Mouse (Mus musculus) stomach, postnatal 0 days (tissue): Measurements from ENCODE around the gene Psme4. TPM values are rescaled to one million over a fixed set of nuclear protein-coding genes. Genes with fewer than 3 reads are reported as not detected.

ENCODE experiments used
- ATAC-seq: fragments of 200-750 bp; cut with Nextera tagmentation; 2 replicates; pipeline ENCODE4 v1.8.0; 2017; ENCODE audit not compliant: low FRiP score, low TSS enrichment
- DNase-seq: peaks from one replicate; pipeline ENCODE4 v3.0.0-alpha.2; 2016; ENCODE audit warnings: low spot score
- H3K27ac ChIP-seq: fragments of 300-500 bp; sonication (generic); replicated peaks from 2 replicates; pipeline ENCODE4 v1.5.1; 2014; ENCODE audit warnings: mild to moderate bottlenecking, control low read depth
- H3K27me3 ChIP-seq: fragments of 300-500 bp; sonication (generic); 2 replicates; pipeline ENCODE4 v1.6.1; 2014; ENCODE audit warnings: low read length; ENCODE audit not compliant: control insufficient read depth, insufficient read depth
- H3K36me3 ChIP-seq: fragments of 300-500 bp; sonication (generic); 2 replicates; pipeline ENCODE4 v1.6.1; 2014; ENCODE audit warnings: low read length, mixed read lengths; ENCODE audit not compliant: control insufficient read depth, insufficient read depth
- H3K4me1 ChIP-seq: fragments of 300-500 bp; sonication (generic); replicated peaks from 2 replicates; pipeline ENCODE4 v1.6.1; 2014; ENCODE audit warnings: antibody characterized with exemption; ENCODE audit not compliant: control insufficient read depth, insufficient read depth
- H3K4me2 ChIP-seq: fragments of 300-500 bp; sonication (generic); replicated peaks from 2 replicates; pipeline ENCODE4 v1.6.1; 2014; ENCODE audit warnings: low read depth, mild to moderate bottlenecking, control low read depth, moderate library complexity
- H3K4me3 ChIP-seq: fragments of 300-500 bp; sonication (generic); 2 replicates; pipeline ENCODE4 v1.5.1; 2014; ENCODE audit warnings: low read depth, low read length, control low read depth
- H3K9ac ChIP-seq: fragments of 300-500 bp; sonication (generic); 2 replicates; pipeline ENCODE4 v1.6.1; 2014; ENCODE audit warnings: mild to moderate bottlenecking, low read length, control low read depth, mixed read lengths
- H3K9me3 ChIP-seq: fragments of 300-500 bp; sonication (generic); 2 replicates; pipeline ENCODE4 v1.6.1; 2016; ENCODE audit warnings: low read length; ENCODE audit not compliant: control insufficient read depth
- CTCF ChIP-seq: IDR thresholded peaks from 2 replicates; pipeline ENCODE4 v1.5.1; 2016; ENCODE audit warnings: antibody characterized with exemption, low read depth, mild to moderate bottlenecking, moderate library complexity
- EP300 ChIP-seq: optimal IDR thresholded peaks from 2 replicates; pipeline ENCODE3; 2016; ENCODE audit warnings: antibody characterized with exemption
- WGBS: fragments of 180-500 bp; shearing (Covaris S2); extraction: QIAGEN DNeasy Blood & Tissue Kit; methylation state at CpG from one replicate; pipeline ENCODE4 v1.1.7; 2014; 5-methylcytosine and 5-hydroxymethylcytosine counted together
- polyA plus RNA-seq: library from polyadenylated mRNA; unstranded; fragments of >200 nt; fragmentation: Nextera tagmentation; extraction: Ambion mirVana; gene quantifications from 2 replicates; pipeline ENCODE4 v1.2.1, GENCODE M21; 2015

Gene Psme4
- polyA plus RNA-seq, 1 experiment from 2014 or later: 9.9 TPM

DNA sequence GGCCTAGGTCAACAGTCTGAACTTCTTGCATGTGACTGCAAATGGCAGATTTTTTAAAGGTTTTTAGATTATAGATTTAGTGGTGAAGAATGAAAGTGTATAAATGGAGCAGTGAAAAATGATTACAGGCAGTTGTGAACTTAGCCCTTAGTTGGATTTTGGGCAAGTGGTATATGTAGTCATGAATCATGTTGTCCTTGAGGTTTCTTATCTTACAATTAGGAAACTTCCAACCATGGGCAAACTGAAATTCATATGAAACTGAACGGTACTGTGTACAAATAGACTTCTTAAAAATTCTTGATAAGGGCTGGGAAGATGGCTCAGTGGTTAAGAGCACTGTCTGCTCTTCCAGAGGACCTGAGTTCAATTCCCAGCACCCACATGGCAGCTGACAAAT, 22.2 kb downstream of the Psme4 start:
- Histone ChIP-seq H3K4me1 (no peaks in the 10 kb centered on the region), H3K27me3 (no peaks in the 10 kb centered on the region), H3K9ac (no peak overlapping the region), H3K27ac (no peak overlapping the region), H3K4me2 (no peak overlapping the region), H3K36me3 (no peaks in the 10 kb centered on the region), H3K4me3 (no peak overlapping the region), H3K9me3 (no peaks in the 10 kb centered on the region)
- TF ChIP-seq EP300 (no peak), CTCF (no peak)
- whole genome bisulfite sequencing: 81% methylated on average over 1 of the region's 1 CpGs
- ATAC-seq (no peak), DNase-seq (no peak)

DNA sequence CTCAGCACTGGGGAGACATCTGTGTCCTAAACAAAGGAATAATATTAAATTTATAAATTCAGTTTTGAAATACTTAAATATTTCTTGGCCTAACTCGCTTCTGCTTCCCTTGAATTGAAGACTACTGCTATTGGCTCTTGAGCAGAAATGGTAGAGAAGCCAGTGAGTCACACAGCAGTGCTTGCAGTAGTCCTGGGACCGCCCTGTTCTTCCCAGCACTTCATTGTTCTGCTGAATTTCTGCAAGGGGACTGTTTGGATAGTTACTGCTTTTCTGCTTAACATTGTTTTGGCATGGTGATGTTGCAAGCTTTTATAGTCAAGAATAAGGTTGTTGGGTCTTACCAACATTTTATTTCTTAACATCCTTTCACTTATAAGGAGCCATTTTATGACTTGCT, 25.7 kb downstream of the Psme4 start:
- Histone ChIP-seq H3K4me3 (no peak overlapping the region), H3K36me3 (no peaks in the 10 kb centered on the region), H3K4me1 (no peaks in the 10 kb centered on the region), H3K27me3 (no peaks in the 10 kb centered on the region), H3K9ac (no peak overlapping the region), H3K9me3 (no peaks in the 10 kb centered on the region), H3K27ac (no peak overlapping the region), H3K4me2 (no peak overlapping the region)
- ATAC-seq (no peak), DNase-seq (no peak)
- TF ChIP-seq EP300: no peak
- no peak for TF ChIP-seq CTCF
- 76% methylated on average over 2 of the region's 2 CpGs for WGBS

DNA sequence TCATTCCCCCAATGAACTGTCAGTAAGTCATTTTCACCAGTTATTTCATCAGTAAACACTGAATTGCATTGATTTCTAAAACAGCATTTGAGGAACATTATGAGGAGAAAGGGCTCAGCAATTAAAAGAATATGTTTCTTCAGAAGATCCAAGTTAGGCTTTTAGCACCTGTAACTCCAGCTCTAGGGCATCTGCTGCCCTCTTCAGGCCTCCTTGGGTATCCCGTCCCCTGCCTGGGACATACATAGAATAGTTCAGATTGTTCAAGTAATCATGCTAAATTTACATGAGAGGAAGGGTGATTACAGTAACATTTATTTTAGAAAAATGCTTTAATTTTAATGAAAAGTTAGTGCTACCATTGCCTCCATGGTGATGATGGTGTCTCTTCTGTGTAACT, 28.0 kb downstream of the Psme4 start:
- Histone ChIP-seq H3K27me3 (no peaks in the 10 kb centered on the region), H3K4me3 (no peak overlapping the region), H3K27ac (no peak overlapping the region), H3K9ac (no peak overlapping the region), H3K36me3 (no peaks in the 10 kb centered on the region), H3K9me3 (no peaks in the 10 kb centered on the region), H3K4me2 (no peak overlapping the region), H3K4me1 (no peaks in the 10 kb centered on the region)
- ATAC-seq: no peak
- DNase-seq: peak; percentile 65
- peak; percentile 85 for TF ChIP-seq CTCF
- TF ChIP-seq EP300: no peak
- 74% methylated on average over 1 of the region's 1 CpGs for WGBS

- no peaks in the 10 kb centered on the region for H3K9me3 ChIP-seq
- DNase-seq (no peak), ATAC-seq (no peak)
- H3K4me3 ChIP-seq: no peak overlapping the region
- TF ChIP-seq EP300: no peak
- no peak for TF ChIP-seq CTCF
- H3K4me2 ChIP-seq: no peak overlapping the region
- no peak overlapping the region for H3K27ac ChIP-seq
- no peaks in the 10 kb centered on the region for H3K4me1 ChIP-seq
- H3K27me3 ChIP-seq: no peaks in the 10 kb centered on the region
- no peak overlapping the region for H3K9ac ChIP-seq
- H3K36me3 ChIP-seq: no peaks in the 10 kb centered on the region
Measured at GRCm38 (mm10) chr11:30800091-30800490, 28.6 kb downstream of the Psme4 start.

GRCm38 (mm10) chr11:30802421-30802820, 30.9 kb downstream of the Psme4 start:
- H3K4me2 ChIP-seq: no peak overlapping the region
- H3K27me3 ChIP-seq: no peaks in the 10 kb centered on the region
- DNase-seq (no peak), ATAC-seq (no peak)
- no peak overlapping the region for H3K27ac ChIP-seq
- H3K9me3 ChIP-seq: no peaks in the 10 kb centered on the region
- H3K9ac ChIP-seq: no peak overlapping the region
- no peak for TF ChIP-seq EP300
- no peak for TF ChIP-seq CTCF
- no peak overlapping the region for H3K4me3 ChIP-seq
- no peaks in the 10 kb centered on the region for H3K4me1 ChIP-seq
- H3K36me3 ChIP-seq: no peaks in the 10 kb centered on the region
- WGBS: 82% methylated on average over 1 of the region's 1 CpGs

- Histone ChIP-seq H3K9ac (no peak overlapping the region), H3K4me3 (no peak overlapping the region), H3K36me3 (peaks cover 19% of the 10 kb centered on the region), H3K4me1 (no peaks in the 10 kb centered on the region), H3K9me3 (no peaks in the 10 kb centered on the region), H3K27ac (no peak overlapping the region), H3K4me2 (no peak overlapping the region), H3K27me3 (no peaks in the 10 kb centered on the region; the same call in 1 of the 2 replicates)
- no peak for TF ChIP-seq CTCF
- TF ChIP-seq EP300: no peak
- ATAC-seq (no peak), DNase-seq (no peak)
- 79% methylated on average over 5 of the region's 5 CpGs for WGBS
Measured at GRCm38 (mm10) chr11:30821116-30821515, 49.6 kb downstream of the Psme4 start.
